Mouse (Mus musculus): ENCODE results near the gene Gm20388.

DNA sequence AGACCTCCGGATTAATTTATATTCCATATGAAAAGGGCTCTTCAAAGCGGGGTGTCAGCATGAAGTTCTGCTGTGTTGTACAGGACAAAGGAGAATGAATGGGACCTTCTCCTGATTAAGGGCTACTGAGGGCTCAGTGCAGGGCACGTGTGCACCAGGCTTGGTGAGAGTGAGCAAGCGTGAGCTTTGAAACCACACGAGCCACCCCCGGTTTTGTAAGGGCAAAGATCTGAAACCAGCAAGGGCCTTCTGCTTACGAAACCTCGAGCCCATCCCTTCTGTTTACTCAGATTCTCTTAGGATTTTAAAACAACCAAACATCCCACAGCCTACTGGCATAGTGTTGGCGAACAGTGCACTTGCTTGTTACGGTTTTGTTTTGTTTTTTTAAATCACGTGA is 3750.9 kb downstream of the Gm20388 start:
- TF ChIP-seq CTCF (IDR thresholded peaks at IDR 0.05; ENCODE audit: low read depth, low read length) (no peak), POLR2A (IDR thresholded peaks at IDR 0.05; ENCODE audit: insufficient read depth, low read length) (no peak)

Data from ES-Bruce4 (cell line).